Mouse (Mus musculus) hindbrain, postnatal 0 days (tissue): ENCODE measurements around the gene Auh. TPM values are rescaled to one million over a fixed set of nuclear protein-coding genes. Genes with fewer than 3 reads are reported as not detected.

Experiments
- ATAC-seq: fragments of 200-750 bp; cut with Nextera tagmentation; 2 replicates; pipeline ENCODE4 v1.8.0; 2017; ENCODE audit warnings: mild to moderate bottlenecking, moderate TSS enrichment, moderate library complexity
- DNase-seq: peaks from one replicate; pipeline ENCODE4 v3.0.0-alpha.2; 2015; ENCODE audit warnings: low spot score
- H3K27ac ChIP-seq: fragments of 300-500 bp; sonication (generic); 2 replicates; pipeline ENCODE4 v1.5.1; 2014; ENCODE audit warnings: mild to moderate bottlenecking
- H3K27me3 ChIP-seq: fragments of 300-500 bp; sonication (generic); 2 replicates; pipeline ENCODE4 v1.6.1; 2014; ENCODE audit warnings: low read length, mixed read lengths; ENCODE audit not compliant: insufficient read depth
- H3K36me3 ChIP-seq: fragments of 300-500 bp; sonication (generic); 2 replicates; pipeline ENCODE4 v1.6.1; 2014; ENCODE audit warnings: low read length, mixed read lengths; ENCODE audit not compliant: insufficient read depth
- H3K4me1 ChIP-seq: fragments of 300-500 bp; sonication (generic); 2 replicates; pipeline ENCODE4 v1.6.1; 2014; ENCODE audit warnings: antibody characterized with exemption, low read length, mixed read lengths; ENCODE audit not compliant: insufficient read depth
- H3K4me2 ChIP-seq: fragments of 300-500 bp; sonication (generic); 2 replicates; pipeline ENCODE4 v1.6.1; 2014; ENCODE audit warnings: low read depth, mild to moderate bottlenecking, low read length, moderate library complexity, mixed read lengths
- H3K4me3 ChIP-seq: fragments of 300-500 bp; sonication (generic); 2 replicates; pipeline ENCODE4 v1.5.1; 2014; ENCODE audit warnings: low read length
- H3K9ac ChIP-seq: fragments of 300-500 bp; sonication (generic); replicated peaks from 2 replicates; pipeline ENCODE4 v1.6.1; 2014; ENCODE audit warnings: mild to moderate bottlenecking, low read length, moderate library complexity, mixed read lengths
- H3K9me3 ChIP-seq: fragments of 300-500 bp; sonication (generic); 2 replicates; pipeline ENCODE4 v1.6.1; 2016; ENCODE audit warnings: low read length, mixed read lengths
- CTCF ChIP-seq: IDR thresholded peaks from 2 replicates; pipeline ENCODE4 v1.5.1; 2016; ENCODE audit warnings: antibody characterized with exemption, control low read depth, low read depth
- WGBS: fragments of 180-500 bp; shearing (Covaris S2); extraction: QIAGEN DNeasy Blood & Tissue Kit; methylation state at CpG from one replicate; pipeline ENCODE4 v1.1.7; 2014; 5-methylcytosine and 5-hydroxymethylcytosine counted together
- polyA plus RNA-seq: library from polyadenylated mRNA; unstranded; fragments of >200 nt; fragmentation: Nextera tagmentation; extraction: Ambion mirVana; gene quantifications from 2 replicates; pipeline ENCODE4 v1.2.1, GENCODE M21; 2015
- total RNA-seq: library from RNA; depleted of rRNA; stranded (reverse); fragments of >200 nt; gene quantifications from 2 replicates; pipeline ENCODE4 v1.2.3, GENCODE M21; 2014

The Auh gene
- total and polyA plus RNA-seq, 2 experiments from 2014 or later, result 39.3 to 65.9 TPM

DNA sequence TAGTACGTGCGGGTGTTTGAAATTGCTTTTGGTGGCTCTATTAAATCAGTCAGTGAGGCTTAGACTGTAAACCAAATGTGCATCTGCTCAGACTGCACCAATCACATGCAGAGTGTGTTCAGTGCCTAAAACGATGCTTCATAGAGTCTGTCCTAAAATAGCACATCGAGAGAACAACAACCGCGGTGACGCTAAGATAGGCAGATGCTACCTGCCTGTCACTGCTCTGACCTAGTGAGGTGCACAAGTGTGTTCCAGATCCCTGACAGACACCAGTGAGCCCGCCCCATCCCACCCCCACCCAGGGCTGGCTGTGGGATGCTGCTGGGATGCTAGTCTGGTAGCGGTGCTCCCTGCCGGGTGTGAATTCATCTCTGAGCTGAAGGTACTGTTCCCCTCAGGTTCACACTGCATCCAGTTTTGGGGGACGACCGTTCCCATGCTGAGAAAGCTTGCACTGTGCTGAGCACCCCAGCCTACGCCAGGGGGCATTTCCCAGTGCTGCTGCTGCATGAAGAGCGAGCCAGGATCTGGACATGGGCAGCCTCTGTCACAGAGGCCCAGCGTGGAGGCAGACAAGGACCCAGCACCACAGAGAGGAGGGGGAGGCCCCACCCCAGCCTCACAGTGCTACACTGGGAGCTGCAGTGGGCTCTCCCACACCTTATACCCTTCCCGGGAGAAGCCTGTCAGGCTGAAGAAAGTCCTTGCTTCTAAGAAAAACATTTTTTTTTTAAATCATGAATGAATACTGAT lies 70.2 kb downstream of the Auh start:
- Histone ChIP-seq H3K4me3 (no peak overlapping the region), H3K36me3 (no peaks in the 10 kb centered on the region), H3K27me3 (no peaks in the 10 kb centered on the region), H3K4me1 (no peaks in the 10 kb centered on the region), H3K9ac (no peak overlapping the region), H3K27ac (no peak overlapping the region), H3K9me3 (no peaks in the 10 kb centered on the region), H3K4me2 (no peak overlapping the region)
- no peak for TF ChIP-seq CTCF
- 58% methylated on average over 16 of the region's 16 CpGs for WGBS
- peak; percentile 37; the same call in 1 of the 2 replicates for ATAC-seq
- no peak for DNase-seq

DNA sequence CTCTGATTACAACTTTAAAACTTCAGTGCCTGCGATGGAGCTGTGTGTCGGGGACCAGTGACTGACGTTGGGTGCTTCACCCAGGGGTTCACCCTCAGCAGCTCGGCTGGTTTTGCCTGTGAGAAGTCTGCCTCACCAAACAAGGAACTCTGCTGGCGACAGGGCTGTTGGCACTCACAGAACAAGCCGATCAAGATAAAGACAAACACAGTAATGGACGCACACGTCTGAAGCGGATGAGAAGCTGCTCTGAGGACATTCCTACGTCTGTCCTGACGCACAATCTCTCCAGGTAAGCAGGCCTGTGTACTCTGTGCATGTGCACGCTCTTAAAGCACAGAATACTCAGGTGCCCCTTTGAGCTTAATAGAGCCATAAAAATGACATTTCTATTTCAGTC lies 71.1 kb downstream of the Auh start:
- H3K36me3 ChIP-seq, result no peaks in the 10 kb centered on the region
- no peaks in the 10 kb centered on the region for H3K27me3 ChIP-seq
- H3K4me1 ChIP-seq, result no peaks in the 10 kb centered on the region
- H3K4me3 ChIP-seq, result no peak overlapping the region
- ATAC-seq, result no peak
- no peaks in the 10 kb centered on the region for H3K9me3 ChIP-seq
- no peak overlapping the region for H3K27ac ChIP-seq
- WGBS, result 85% methylated on average over 12 of the region's 12 CpGs
- no peak overlapping the region for H3K4me2 ChIP-seq
- DNase-seq, result no peak
- H3K9ac ChIP-seq, result no peak overlapping the region
- no peak for TF ChIP-seq CTCF

DNA sequence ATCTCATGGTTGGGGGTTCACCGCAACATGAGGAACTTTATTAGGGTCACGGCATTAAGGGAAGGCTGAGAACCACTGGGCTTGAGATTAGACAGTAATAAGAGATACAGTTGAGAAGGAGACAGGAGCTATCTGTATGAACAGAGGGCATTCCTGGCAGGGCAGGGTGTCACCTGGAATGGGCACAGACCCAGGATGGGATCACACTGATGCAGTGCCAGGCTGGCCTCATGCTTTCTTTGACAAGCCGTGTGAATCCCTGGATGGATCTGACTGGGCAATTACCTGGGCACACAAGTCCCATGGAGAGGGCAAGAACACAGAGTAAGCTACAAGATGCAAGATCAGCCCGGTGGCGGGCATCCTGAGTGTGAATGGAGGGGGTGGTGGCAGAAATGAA lies 71.7 kb downstream of the Auh start:
- Histone ChIP-seq H3K9me3 (no peaks in the 10 kb centered on the region), H3K9ac (no peak overlapping the region), H3K4me1 (no peaks in the 10 kb centered on the region), H3K4me3 (no peak overlapping the region), H3K36me3 (no peaks in the 10 kb centered on the region), H3K4me2 (no peak overlapping the region), H3K27me3 (no peaks in the 10 kb centered on the region), H3K27ac (no peak overlapping the region)
- ATAC-seq (no peak), DNase-seq (no peak)
- TF ChIP-seq CTCF, result no peak
- 86% methylated on average over 5 of the region's 5 CpGs for WGBS

DNA sequence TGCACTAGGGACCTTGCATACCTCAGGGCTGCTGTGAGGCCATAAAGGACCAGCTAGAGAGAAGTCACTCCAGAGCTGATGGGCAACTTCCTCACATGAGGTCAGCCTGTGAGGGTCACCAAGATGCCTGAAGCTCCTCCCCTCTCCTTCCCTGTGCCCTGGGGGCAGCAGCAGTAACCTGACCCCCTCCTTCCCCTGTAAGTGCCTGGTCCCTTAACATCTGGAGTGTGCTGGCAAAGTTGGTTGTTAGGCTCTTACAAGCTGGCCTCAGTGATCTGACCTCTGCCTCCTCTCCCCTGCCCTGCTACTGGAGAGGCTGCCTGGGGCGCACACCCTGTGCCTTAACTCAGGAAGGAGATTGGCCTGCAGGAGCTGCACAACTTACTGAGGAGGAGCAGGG lies 75.9 kb downstream of the Auh start:
- TF ChIP-seq CTCF, result no peak

DNA sequence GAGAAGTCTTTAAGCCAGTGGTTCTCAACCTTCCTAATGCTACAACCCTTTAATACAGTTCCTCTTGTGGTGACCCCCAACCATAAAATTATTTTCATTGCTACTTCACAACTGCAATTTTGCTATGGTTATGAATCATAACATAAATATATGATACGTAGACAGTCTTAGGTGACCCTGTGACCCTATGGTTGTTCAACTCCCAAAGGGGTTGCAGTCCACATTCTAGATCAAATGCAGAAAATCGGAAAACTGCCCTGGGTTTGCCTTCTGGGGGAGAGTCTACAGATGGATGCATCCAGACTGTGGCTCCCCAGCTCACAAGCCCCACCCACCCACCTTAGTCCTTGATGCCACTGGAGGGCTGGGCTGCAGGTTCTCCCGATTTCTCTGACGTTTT lies 77.6 kb downstream of the Auh start:
- Histone ChIP-seq H3K4me2 (no peak overlapping the region), H3K27me3 (no peaks in the 10 kb centered on the region), H3K9ac (no peak overlapping the region), H3K4me3 (no peak overlapping the region), H3K36me3 (no peaks in the 10 kb centered on the region), H3K27ac (no peak overlapping the region), H3K9me3 (no peaks in the 10 kb centered on the region), H3K4me1 (no peaks in the 10 kb centered on the region)
- TF ChIP-seq CTCF, result no peak
- DNase-seq, result no peak
- ATAC-seq, result no peak
- WGBS, result 90% methylated on average over 4 of the region's 4 CpGs

More for the DNA sequence above, 75.9 kb downstream of the Auh start:
- H3K27ac ChIP-seq, result no peak overlapping the region
- no peak for DNase-seq
- H3K36me3 ChIP-seq, result no peaks in the 10 kb centered on the region
- H3K9me3 ChIP-seq, result no peaks in the 10 kb centered on the region
- H3K27me3 ChIP-seq, result no peaks in the 10 kb centered on the region
- 80% methylated on average over 1 of the region's 1 CpGs for WGBS
- H3K9ac ChIP-seq, result no peak overlapping the region
- no peak overlapping the region for H3K4me2 ChIP-seq
- no peaks in the 10 kb centered on the region for H3K4me1 ChIP-seq
- H3K4me3 ChIP-seq, result no peak overlapping the region
- no peak for ATAC-seq

DNA sequence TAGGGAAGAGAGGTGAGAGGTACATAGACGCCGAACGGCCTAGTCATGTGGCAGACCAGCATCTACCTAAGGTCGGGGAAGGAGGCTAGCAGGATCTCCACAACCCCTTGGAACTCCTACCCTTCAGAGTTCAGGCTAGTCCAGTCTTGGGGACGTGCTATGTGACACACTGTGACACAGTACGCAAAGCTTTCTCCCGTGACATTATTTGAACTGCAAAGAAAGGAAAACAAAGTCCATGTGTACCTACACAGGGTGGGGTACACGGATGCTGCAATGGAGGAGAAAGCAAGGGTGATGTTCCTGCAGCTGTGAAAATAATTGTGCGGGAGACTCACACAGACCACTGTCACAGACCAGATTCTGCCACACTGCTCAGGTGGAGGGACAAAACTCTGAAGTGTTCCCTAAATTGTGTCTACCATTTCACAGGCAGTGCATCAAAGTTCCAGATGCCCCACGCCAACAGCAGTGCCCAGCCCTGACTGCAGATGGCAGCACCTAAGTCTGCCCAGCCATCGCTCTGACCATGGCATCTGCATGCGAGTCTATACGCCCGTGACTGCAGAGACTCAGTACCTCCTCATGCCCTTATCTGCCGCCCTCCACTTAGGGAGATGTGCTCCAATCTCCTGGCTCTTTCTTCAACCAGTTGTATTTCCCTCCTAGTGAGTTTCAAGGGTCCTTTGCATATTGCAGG lies 79.3 kb downstream of the Auh start:
- no peak overlapping the region for H3K4me2 ChIP-seq
- ATAC-seq, result no peak
- 91% methylated on average over 15 of the region's 15 CpGs for WGBS
- no peak overlapping the region for H3K9ac ChIP-seq
- H3K4me3 ChIP-seq, result no peak overlapping the region
- no peaks in the 10 kb centered on the region for H3K9me3 ChIP-seq
- no peak overlapping the region for H3K27ac ChIP-seq
- H3K4me1 ChIP-seq, result no peaks in the 10 kb centered on the region
- peak; percentile 51; the same call in 1 of the 2 replicates for TF ChIP-seq CTCF
- no peaks in the 10 kb centered on the region for H3K36me3 ChIP-seq
- DNase-seq, result no peak
- no peaks in the 10 kb centered on the region for H3K27me3 ChIP-seq

DNA sequence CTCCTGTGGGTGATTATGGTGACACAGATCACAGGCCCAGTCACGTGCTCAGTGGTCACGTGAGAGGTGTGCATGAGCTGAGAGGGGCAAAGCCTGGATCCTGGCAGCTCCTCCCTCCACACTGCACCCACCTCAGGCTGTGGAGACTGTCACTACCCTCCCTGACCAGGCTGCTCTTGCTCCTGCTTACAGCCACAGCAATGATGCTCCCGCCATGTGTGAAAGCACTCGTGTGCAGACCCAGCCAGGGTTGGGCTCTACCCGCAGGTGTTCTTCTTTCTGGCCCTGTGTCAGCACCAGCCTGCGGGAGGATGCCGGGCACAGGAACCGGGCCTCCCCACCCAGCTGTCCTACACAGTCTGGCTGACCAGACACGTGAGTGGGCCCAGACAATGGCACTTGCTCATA lies 80.1 kb downstream of the Auh start:
- Histone ChIP-seq H3K9me3 (no peaks in the 10 kb centered on the region), H3K27me3 (no peaks in the 10 kb centered on the region), H3K27ac (no peak overlapping the region), H3K4me1 (no peaks in the 10 kb centered on the region), H3K4me2 (no peak overlapping the region), H3K9ac (no peak overlapping the region), H3K36me3 (no peaks in the 10 kb centered on the region), H3K4me3 (no peak overlapping the region)
- TF ChIP-seq CTCF, result no peak
- 46% methylated on average over 9 of the region's 9 CpGs for WGBS
- peak; percentile 68 for ATAC-seq
- DNase-seq, result peak; percentile 36
